Mouse (Mus musculus): ENCODE measurements around the gene Bfar. TPM values are rescaled to one million over a fixed set of nuclear protein-coding genes. Genes with fewer than 3 reads are reported as not detected.
"Not testable (repeated sequence)": the region's sequence is repeated elsewhere in the genome, so short reads cannot be mapped to it uniquely, and the experiment has no call there.

Bfar gene
- total RNA-seq (2021), result 10 to 100 TPM; 33.6 to 41.5 TPM

GRCm38 (mm10) chr16:13671685-13672385 lies at the start of gene Bfar, which contains the start of gene 3110001I22Rik:
TSS of gene Bfar (plus strand) at chr16:13671858.
TSS of gene 3110001I22Rik (plus strand) at chr16:13671929.
- DNase-seq (ENCODE audit: low spot score in 2 of 2), result peak; percentile 88 to 90

GRCm38 (mm10) chr16:13628345-13628744 lies 43.3 kb upstream of the Bfar start:
- intact Hi-C loops (cut with DNase I), result no loop called here
- no peak for DNase-seq (ENCODE audit: low spot score in 2 of 2)

More at GRCm38 (mm10) chr16:13671685-13672385, at the start of gene Bfar, which contains the start of gene 3110001I22Rik:
- intact Hi-C loops (cut with DNase I), result no loop called here

DNA sequence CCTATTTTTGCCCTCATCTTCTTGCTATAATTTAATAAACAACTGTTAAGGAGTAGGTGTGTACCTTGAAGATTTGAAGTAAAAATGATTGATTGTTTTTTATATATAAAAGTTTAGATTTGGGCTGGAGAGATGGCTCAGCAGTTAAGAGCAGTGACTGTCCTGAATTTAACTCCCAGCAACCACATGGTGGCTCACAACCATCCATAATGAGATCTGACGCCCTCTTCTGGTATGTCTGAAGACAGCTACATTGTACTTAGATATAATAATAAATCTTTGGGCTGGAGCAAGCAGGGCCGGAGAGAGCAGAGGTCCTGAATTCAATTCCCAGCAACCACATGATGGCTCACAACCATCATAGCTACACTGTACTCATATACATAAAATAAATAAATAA lies 33.5 kb upstream of the Bfar start:
- intact Hi-C loops (cut with DNase I); DNase-seq (ENCODE audit: low spot score in 2 of 2): not testable (repeated sequence)

GRCm38 (mm10) chr16:13639508-13639907 lies 32.1 kb upstream of the Bfar start:
- intact Hi-C loops (cut with DNase I), result no loop called here
- DNase-seq (ENCODE audit: low spot score in 2 of 2), result no peak

GRCm38 (mm10) chr16:13640064-13640463 lies 31.6 kb upstream of the Bfar start:
- DNase-seq (ENCODE audit: low spot score in 2 of 2), result no peak
- intact Hi-C loops (cut with DNase I), result no loop called here

DNA sequence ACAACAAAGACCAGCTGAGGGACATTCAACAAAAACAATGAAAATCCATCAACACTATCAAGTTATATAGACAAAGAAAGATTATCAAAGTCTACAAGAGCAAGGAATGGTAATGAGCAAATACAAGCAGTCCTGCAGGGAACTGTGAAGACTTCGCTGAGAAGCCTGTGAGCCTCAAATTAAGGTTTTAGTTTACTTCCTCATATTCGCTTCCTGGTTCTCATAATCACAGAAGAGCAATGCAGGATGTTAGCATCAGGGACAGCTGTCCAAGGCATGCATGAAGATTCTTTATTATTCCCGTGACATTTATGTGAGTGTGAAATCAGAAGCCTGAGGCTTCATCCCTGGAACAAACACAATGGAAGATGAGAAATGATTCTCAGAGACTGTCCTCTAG lies 27.2 kb upstream of the Bfar start:
- DNase-seq (ENCODE audit: low spot score in 2 of 2), result no peak
- intact Hi-C loops (cut with DNase I), result no loop called here

DNA sequence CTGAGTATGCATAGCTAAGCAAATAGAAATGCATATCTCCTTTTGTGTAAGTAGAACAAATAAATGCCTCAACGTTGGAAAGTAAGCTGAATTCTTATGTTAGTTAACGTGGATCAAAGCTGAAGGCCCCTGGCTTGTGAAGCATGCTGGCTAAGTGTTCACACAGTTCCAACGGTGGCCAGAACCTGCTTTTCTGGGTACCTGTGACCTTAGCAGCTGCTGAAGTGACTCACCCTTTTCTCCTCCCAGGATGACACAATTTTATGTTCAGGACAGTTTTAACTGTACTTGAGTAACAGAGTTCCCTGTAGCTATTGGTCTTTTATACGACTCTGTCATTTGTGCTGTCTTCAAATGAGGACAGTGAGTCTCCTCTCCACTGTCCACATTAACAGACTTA lies 25.7 kb upstream of the Bfar start:
- intact Hi-C loops (cut with DNase I), result no loop called here

GRCm38 (mm10) chr16:13658886-13659285 lies 12.8 kb upstream of the Bfar start:
- intact Hi-C loops (cut with DNase I), result no loop called here
- DNase-seq (ENCODE audit: low spot score in 2 of 2), result no peak

More for the DNA sequence above, 25.7 kb upstream of the Bfar start:
- DNase-seq (ENCODE audit: low spot score in 2 of 2), result no peak

- no peak for DNase-seq (ENCODE audit: low spot score in 2 of 2)
- intact Hi-C loops (cut with DNase I), result no loop called here
These were observed 10.9 kb upstream of the Bfar start for GRCm38 (mm10) chr16:13660736-13661135.

DNA sequence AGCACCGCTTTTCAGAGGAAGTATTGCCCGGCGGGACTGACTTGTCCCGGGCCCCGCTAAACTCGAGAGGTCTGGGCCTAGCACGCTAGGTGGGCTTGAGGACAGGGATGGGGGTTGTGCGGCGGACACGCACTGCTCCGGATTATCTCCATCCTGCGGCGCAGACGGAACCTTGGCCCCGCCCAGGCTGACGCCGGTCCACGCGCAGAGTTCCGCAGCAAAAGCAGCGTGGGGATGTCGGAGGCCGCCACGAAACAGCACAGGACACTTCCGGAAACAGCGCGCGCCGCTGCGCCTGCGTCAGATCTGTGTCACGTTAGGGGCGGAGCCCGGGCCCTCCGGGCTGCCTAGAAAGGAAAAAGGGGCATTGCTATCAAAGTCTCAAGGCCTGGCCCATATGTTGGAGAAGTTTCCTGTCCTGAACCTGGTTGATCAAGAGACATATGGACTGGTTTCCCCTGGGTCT lies 3.7 kb upstream of the Bfar start, which contains the start of gene Parn:
Parn (minus strand) TSS at position 293 of the 466 bp plus-strand sequence.
- intact Hi-C loops (cut with DNase I), result no loop called here
- DNase-seq (ENCODE audit: low spot score in 2 of 2), result peak; percentile 95 to 97

DNA sequence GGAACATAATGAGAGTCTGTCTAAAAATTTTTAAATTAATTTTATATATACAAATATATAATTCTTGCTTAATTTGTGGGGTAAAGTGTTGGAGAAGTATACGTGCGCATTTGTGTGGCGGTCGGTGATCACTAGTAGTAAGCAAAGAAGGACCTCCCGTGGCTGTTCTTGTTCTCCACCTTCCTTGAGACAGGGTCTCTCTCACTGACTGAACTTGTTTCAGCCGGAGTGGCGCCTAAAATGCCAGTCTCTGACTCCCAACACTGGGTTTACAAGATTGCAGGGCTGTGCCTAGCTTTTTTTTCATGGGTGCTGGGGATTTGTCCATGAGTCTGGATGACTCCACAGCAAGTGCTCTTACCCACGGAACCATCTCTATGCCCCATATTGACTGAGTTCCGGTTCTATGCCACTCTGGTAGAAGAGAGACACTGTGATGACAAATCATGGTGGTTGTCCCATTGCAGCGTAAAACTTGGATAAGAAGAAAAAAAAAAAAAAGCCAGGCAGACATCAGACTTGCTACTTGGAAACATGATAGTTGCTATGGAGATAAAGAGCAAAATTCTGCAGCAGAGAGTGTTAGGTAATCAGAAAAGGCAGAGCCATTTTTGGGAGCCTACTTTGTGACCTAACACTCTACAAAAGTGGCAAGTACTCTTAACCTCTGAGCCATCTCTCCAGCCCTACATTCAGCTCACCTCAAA lies 3.1 kb upstream of the Bfar start:
- intact Hi-C loops (cut with DNase I), result no loop called here
- no peak for DNase-seq (ENCODE audit: low spot score in 2 of 2)

GRCm38 (mm10) chr16:13669282-13669681 lies 2.4 kb upstream of the Bfar start:
- intact Hi-C loops (cut with DNase I), result no loop called here

DNA sequence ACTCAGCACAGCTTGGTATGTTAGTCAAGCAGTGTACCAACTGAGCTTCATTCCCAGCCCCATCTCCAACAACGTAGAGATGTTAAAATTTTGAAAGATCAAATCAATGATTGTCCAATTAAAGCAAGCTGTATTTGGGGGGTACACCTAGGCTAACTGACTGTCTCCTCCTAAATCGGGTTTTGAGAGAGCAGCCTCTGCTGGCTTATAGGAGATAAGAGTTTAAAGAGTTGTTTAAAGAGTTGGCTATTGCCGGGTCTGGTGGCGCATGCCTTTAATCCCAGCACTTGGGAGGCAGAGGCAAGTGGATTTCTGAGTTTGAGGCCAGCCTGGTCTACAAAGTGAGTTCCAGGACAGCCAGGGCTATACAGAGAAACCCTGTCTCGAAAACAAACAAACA lies 762 bp upstream of the Bfar start:
- DNase-seq (ENCODE audit: low spot score in 2 of 2); intact Hi-C loops (cut with DNase I): not testable (repeated sequence)

More at GRCm38 (mm10) chr16:13669282-13669681, 2.4 kb upstream of the Bfar start:
- DNase-seq (ENCODE audit: low spot score in 2 of 2), result no peak

DNA sequence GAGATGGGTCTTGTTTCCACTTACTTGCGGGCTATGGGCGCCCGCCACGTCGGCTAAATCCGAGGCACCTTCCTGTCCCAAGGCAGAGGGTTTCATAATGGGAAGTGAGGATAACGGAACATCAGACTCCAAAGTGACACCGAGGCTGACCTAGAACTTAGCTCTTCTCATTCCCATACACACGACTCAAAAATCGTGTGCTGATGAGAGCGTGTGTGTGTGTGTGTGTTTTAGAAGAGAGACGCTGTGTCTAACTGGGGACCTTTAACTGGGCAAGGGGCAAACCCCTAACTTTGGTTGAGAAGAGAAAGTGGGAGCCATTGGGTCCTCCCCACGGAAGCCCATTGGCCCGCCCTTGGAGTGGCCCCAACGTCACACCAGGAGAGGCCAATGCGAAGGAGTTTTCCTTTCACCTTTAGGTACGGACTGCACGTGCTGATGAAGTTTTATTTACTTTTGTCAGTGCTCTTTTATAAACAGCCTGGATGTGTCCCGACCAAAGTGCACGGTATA lies 784 bp downstream of the Bfar start:
- DNase-seq (ENCODE audit: low spot score in 2 of 2), result peak; percentile 8
- intact Hi-C loops (cut with DNase I), result no loop called here

DNA sequence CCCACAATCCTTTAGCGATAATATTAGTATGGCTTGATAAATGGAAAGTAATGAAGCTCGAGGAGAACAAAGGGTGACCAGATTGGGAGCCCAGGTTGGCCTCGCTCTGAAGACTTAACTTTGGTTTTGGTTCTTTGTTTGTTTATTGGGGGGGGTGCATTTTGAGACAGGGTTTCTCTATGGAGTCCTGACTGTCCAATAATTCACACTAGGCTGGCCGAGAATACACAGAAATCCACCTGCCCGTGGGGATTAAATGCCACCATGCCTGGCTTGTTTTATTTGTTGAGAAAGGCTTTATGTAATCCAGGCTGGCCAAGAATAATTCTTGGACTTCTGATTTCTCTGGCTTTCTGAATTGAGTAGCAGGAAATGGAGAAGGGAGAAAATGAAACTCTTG lies 1.5 kb downstream of the Bfar start:
- intact Hi-C loops (cut with DNase I), result no loop called here
- no peak for DNase-seq (ENCODE audit: low spot score in 2 of 2)

- intact Hi-C loops (cut with DNase I), result no loop called here
These were observed 2.9 kb downstream of the Bfar start for GRCm38 (mm10) chr16:13674511-13674910.

GRCm38 (mm10) chr16:13678601-13679319 lies 7.1 kb downstream of the Bfar start:
- DNase-seq (ENCODE audit: low spot score in 2 of 2), result no peak
- intact Hi-C loops (cut with DNase I), result no loop called here

More at GRCm38 (mm10) chr16:13674511-13674910, 2.9 kb downstream of the Bfar start:
- no peak for DNase-seq (ENCODE audit: low spot score in 2 of 2)

DNA sequence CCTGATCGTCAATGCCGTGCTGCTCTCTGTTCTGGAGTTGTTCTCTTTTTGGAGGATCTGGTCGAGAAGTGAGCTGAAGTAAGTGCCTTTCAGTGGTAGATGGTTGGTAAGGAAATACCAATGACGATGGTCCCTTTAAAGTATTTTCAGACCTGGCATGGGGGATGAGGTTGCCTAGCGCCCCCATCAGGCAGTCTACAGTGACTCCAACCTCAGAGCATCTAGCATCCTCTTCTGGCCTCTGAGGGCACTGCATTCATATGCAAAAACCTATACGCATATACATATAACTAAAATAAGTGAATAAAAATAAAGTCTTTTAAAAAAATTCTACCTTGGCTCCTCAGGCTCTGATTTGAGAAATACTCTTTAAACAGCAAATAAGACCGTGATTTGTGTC lies 27.3 kb downstream of the Bfar start:
- DNase-seq (ENCODE audit: low spot score in 2 of 2), result no peak
- intact Hi-C loops (cut with DNase I), result no loop called here

GRCm38 (mm10) chr16:13702184-13702583 lies 30.5 kb downstream of the Bfar start:
- no peak for DNase-seq (ENCODE audit: low spot score in 2 of 2)
- intact Hi-C loops (cut with DNase I), result no loop called here

DNA sequence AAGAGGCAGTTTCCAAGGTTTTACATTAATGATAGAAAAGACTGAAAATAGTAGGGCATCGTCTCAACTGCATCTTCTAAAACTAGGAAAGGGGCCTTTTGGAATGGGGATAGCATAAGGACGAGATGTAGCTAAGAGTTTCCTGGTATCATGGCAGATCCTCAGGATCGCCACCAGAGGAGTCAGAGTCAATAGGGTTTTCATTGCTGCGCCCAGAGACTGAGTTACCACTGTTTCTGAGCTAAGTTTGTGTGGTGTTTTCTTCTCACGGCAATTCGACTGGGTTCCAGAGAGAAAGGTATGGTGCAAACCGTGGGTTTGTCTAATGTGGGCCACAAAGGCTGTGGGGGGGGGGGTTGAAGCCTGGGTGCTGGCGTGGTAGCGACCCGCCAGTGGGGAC lies 33.0 kb downstream of the Bfar start:
- DNase-seq (ENCODE audit: low spot score in 2 of 2), result no peak

More for the DNA sequence above, 33.0 kb downstream of the Bfar start:
- intact Hi-C loops (cut with DNase I), result no loop called here

All from left cerebral cortex, postnatal 36 days (tissue).